Mouse (Mus musculus) lung, postnatal 4 days (tissue): ENCODE measurements around the gene Olig3.
A peak's percentile ranks its signal among the peaks of the same experiment; 100 is the strongest.

Source experiments
- DNase-seq, 2 experiments: peaks; one replicate each; pipeline ENCODE4 v3.0.0; 2021

The Olig3 gene

DNA sequence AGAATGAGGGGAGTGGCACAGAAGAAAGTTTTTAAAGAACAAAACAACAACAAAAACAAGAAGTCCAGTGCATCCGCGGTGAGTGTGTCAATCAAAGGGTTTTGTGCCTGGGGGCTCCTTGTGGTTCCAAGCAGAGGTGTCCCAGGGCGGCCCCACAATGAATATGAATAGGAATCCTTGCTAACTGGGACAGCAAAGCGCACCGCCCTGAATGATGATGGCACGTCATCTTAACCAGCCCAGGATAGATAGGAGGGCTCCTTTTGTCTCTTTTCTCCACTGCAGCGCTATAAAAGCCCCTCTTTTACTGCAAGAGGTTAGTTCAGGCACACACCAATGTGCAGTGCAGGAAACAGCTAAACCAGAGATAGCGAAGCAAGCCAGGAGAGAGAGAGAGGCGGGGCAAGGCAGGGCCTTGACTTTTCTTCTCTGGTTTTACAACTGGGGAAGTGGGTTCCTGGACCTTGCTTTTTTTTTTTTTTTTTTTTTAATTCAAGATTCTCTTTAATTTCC, at the start of gene Olig3:
TSS of gene Olig3 (plus strand) at position 463 of the 513 bp plus-strand sequence.
- no peak for DNase-seq

DNA sequence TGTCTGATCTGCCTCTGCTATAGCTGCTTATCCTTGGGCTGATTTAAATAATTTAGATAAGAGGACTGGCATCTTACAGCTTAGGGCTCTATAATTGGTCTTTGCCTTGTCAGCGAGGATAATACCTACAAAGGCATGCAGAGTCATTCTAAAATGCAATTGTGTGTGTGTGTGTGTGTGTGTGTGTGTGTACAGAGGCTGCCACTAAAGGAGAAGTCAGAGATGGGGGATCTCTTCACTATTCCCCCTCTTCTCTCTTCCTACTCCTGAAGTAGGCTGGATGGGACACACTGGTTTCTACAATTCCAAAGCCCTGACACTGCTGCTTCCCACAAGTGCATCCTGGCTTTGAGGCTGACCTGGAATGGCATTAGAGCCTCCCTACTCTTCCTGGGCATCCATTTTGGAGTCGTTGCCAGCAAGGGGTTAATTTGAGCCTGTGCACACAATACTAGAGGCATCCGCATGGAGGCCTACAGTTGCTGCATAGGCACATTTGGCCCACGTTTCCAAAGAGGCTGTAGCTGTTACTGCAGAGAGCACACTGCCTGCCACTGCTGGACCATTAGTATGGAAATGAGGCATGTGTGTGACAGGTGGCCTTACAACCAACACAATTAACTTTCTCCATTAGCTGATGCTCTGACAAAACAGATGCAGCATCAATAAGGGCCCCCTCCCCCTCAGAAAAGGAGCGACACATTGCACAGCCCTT, 46.5 kb upstream of the Olig3 start:
- no peak for DNase-seq

DNA sequence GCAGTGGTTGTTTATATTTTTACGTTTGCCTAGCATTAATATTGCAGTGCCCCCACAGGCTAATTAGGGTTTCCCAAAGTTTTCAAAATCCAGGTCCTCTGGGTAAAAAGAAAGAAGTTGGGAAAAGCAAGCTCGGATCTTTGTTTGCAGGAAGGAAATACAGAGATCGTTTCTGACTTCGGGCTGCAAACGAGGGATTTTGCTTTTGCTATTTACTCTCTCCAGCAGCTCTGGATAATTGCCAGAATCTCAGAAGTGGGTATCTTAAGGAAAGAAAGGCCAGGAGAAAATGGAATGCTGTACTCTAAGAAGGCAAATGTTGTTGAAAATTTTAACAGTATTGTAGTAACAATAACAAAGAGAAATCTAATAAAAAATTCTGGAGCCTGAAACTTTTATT, 45.9 kb upstream of the Olig3 start:
- no peak for DNase-seq

DNA sequence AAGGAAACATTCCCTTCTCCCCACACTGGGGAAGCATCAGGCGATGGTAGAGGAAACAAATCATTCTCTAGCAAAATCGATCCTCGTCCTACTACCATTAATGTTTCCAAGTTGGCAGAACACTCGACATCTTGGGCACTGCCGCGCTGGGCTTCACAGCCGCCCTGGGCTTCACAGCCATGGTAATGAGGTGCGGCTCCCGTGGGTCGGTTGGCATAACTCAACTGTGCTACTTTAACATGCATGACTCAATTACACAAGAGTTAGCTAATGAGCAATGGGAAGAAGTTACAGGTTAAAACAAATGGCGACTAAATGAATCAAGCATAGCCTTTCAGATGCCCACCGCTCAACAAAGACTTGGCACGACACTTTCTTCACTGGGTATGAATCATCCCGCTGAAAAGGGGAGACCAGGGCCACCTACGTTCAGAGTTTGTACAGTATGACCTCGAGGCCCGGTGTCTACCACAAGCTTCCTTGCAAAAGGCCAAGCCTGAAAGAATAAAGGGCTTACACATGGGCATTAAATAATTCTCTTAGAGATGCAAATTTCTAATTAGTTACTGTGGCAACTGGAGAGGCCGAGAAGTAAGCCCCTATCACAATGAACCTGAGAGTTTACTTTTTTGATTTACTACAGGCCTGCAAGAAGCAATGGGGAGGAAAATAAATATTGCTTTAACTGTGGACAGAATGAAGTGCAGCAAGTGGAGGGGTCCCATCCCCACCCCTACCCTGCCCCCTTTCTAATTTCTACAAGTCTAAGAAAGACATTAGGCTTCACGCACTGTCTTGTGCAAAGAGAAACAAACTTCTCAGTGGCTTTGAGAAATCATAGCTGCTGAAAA, 38.1 kb upstream of the Olig3 start:
- no peak for DNase-seq

DNA sequence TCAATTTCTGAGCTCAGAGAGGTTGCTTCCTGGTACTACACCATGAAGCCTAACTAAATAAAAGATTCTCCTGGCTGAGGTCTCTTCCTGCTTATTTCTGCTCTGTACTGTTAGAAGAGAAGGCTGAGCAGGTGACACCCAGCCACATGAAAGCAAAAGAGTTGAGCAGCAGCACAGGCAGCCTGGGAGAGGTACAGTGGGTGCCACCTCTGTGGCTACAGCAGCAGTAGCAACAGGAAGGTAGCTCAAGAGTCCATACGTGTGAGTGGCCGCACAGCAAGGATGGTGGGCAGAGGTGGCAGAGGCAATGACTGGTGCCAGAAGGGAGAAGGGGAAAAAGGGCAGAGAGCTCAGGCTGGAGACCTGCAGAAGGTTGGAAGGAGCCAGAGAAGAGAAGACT, 34.6 kb upstream of the Olig3 start:
- DNase-seq: peak in 1 of 2 experiments; percentile 26

DNA sequence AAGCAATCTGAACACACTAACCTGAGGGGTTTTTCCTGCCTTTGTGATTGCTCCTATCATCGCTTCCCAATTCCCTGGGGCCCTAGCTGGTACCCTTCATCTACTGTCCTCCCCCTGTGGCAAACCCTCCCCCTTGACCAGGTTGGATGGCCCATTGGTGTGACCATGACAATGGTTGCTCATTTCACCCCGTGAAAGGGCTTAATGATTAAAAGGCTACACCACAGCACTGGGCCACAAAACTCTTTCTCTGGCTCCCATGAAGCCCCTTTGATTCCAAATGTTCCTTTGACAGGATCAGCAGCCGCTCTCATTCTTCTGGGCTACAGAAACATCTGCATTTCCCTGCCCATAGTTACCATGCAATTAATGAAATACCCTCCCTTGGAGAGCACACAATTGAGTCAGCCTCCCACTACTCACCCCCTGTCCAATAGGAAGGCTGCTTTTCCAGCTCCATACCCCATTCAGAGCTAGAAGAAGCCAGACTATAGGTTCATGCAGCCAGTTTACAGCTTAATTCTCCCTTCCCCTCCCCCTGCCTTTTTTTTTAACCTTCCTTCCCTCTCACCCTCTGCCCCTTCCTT, 27.0 kb upstream of the Olig3 start:
- DNase-seq: no peak

DNA sequence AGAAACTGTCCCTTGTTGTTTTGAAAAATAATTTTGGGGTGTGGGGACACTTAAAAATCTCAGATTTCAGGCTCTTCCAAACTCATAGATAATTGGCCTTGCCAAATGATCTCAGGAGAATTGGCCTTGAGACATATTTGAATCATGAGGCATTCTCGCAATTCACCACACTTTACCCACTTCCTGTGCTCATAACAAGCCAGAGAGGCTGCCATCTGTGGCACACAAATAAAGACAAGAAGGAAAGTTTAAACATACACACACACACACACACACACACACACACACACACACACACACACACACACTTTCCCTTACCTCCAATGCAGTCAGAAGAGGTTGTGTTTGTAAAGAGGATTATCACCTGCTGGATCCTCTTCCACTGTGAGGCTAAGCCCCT, 22.9 kb upstream of the Olig3 start:
- no peak for DNase-seq

DNA sequence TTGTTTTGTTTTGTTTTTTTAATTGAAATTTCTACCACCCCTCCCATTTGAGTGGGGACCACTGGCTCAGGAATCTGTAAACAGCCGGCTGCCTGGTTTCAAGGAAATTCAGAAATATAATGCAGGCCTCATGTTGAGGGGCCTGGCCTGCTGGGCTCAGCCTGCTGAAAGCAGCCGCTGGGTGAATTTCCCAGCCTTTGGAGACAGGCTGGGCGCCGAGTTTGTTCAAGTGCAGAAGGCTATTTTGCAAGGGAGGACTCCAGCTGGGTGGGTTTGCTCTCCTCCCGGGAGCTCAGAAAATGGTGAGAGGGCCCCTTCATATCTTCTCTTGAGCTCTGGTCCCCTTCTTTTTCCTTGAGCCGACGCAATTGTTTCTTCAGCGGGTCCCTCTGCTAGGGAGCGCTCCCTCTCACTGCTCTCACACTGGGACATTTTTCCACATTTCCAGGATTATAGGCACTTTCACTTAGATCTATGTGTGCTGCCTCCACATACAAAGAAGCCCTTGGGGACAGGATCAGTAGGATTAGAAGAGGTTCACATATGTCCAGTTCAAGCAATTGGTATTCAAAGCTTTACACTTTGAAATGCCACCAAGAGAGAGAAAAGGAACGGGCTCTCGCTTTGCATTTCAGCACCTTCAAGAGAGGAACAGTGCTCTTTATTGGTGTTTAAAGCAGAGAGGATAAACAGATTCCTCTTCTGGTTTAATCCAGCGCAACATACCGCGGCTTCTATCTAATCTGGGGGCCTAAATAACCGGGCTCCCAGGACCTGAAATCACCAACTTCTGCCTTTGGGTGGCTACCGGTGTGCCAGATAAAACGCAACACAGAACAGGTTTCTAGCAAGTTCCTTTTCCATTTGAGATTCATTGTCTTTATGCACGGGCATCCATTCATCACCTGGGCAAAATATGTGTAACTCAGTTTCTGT, 17.4 kb upstream of the Olig3 start:
- DNase-seq: no peak

DNA sequence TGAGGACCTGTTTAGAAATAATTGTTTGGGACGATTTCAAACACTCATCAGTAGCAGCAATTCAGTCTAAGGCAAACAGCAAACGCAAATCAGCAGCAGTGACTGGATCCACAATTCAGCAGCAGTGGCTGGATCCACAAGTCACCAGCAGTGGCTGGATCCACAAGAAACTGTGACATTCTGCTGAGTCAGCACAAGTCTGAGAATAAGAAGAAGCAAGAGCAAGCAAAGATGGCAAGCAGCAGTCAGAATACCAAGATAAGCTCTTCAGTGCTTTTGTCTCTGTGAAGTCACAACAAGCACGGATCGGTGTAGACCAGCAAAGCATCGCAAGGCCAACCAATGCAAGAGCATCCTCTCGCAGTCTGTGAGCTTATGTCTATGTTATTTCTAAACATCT, 12.3 kb upstream of the Olig3 start:
- no peak for DNase-seq

DNA sequence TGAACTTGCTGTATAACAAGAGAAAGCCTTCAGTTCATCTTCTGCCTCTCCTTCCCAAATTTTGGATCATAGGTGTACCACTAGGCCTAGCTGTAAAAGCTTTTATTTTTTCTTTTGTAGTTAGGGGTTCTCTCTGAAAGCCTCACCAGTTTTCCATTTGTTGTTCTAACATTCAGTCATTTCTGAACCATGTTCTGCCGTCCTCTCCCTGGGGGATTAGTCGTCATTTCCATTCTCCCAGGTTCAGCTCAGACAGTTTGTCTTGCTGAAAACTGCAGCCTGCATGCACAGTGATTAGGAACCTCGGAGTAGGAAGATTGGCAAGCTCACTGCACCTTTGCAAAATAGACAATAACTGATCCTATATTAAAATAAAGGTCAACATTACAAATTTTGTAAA, 7.0 kb upstream of the Olig3 start:
- DNase-seq: no peak

DNA sequence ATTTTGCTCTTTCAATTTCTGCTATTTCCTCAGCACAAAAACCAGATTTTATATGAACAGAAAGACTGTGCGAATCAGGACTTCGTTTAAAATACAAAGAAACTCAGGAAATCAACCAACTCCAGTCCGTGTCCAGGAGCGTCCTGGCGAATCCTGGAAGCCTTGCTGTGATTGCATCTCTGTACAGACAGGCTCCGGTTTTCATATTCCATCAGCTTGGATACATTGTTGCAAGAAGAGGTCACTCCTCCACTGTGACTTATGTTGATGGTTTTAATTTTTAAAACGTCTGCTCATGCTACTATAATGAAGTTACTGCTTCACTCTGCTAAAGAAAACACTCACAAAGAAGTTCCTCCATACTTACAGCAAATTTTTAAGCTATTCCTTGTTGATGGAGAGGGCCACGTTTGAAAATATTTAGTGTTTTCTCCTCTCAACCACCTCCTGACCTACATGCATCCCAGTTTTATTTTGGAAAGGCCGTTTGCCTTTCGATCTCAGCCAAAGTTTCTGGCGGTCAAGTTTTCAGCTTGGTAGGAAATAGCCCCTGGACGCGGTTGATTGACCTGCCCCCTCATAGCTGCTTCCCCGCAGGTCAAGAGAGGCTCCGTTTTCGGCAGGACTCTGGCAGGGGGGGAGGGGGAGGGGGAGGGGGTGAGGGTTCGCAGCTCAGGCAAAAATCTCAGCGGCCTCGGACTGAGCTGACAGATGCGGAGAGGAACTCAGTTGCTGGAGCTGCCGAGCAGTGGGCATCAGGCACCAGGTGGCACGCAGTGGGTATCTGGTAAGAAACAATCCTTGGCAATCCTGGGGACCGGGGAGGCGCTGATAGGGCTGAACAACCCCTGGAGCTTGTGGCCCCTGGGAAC, 4.1 kb upstream of the Olig3 start:
- no peak for DNase-seq

DNA sequence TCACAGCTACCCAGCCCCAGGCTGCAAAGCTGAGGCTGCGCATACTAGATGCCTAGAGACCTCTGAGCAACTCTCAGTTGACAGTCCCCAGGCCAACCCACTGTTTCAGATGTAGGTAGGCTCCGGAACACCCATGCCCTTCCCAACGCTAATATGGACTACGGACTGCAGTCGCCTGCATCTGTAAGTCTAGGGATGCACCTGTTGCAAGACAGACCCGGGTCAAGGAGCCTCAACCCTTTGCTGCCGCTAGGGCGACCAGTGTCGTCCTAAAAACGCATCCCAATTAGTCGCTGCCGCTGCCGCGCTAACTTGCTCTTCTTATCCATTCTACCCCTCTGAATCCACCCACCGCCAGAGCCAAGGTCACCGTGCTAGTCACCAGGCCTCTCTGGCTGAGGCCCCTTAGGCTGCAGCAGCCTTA, 3.4 kb upstream of the Olig3 start:
- no peak for DNase-seq

DNA sequence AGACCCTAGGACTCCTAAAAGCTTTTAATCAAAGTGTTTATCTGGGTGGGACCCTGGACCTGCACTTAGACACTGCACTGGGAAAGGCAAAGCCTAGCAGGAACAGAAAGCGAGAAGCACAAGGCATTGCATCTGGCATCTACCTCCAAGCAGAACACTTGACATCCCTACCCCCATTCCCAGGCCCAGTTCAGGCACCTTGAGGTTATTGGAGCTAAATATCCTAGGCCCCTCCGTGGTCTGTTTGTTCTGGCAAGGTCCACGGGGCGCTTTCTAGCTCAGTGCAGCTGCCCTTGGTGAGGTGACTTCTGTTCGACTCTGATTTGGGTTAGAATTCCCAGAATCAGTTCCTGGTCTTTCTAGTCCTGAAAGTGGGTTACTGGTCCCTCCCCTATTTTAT, 2.7 kb upstream of the Olig3 start:
- no peak for DNase-seq

DNA sequence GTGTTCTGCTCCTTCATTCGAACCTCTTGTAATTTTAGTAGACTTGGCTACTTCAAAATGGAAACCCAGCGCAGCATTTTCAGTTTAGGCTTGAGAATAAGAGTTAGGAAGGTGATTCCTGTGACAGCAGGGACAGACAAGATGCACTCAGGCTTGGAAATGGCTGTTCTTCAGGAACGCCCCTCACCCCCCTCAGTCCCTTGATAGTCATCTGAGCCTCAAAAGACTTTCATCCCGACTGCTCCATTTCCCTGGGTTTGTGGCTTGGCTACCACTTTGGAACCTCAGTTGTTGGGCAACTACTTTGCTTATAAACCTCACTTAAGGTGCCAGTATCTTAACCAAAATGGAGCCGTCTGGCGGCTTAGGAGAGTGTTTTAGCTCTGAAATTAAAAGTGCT, 2.2 kb upstream of the Olig3 start:
- DNase-seq: no peak

DNA sequence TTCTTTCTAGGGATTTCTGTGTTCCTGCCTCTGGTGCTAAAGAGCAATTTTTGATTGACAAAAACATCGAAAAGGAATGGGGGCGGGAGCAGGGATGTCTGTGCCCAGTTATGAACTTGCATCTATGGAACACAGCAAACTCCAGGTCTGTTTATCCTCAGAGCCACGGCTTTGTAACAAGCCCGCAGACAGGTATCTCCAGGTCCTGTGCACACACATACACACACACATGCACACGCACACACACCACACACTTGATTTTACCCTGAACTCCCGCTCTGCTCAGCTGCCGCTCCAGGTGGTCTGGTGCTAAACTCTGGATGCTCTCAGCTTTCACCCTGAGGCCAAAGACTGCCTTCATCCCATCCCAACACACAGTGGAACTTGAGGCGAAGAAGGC, 1.3 kb upstream of the Olig3 start:
- DNase-seq: no peak

DNA sequence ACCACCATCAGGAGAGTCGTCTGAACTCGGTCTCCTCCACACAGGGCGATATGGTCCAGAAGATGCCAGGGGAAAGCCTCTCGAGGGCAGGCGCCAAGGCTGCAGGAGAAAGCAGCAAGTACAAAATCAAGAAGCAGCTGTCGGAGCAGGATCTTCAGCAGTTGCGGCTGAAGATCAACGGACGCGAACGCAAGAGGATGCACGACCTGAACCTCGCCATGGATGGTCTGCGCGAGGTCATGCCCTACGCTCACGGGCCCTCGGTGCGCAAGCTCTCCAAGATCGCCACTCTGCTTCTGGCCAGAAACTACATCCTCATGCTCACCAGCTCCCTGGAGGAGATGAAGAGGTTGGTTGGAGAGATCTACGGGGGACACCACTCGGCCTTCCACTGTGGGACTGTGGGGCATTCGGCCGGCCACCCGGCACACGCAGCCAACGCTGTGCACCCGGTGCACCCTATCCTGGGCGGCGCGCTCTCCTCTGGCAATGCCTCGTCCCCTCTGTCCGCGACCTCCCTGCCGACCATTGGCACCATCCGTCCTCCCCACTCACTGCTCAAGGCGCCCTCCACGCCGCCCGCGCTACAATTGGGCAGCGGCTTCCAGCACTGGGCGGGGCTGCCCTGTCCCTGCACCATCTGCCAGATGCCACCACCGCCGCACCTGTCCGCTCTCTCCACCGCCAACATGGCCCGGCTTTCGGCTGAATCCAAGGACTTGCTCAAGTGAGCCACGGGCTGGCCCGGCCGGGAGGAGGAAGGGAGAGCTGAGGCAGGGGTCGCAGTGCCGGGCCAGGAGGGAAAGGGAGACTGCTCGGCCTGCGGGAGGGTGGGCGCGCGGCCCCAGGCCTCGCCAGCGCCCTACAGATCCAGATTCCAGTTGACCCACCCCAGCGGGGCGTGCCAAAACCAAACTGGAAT, 648 bp downstream of the Olig3 start:
- DNase-seq: no peak

DNA sequence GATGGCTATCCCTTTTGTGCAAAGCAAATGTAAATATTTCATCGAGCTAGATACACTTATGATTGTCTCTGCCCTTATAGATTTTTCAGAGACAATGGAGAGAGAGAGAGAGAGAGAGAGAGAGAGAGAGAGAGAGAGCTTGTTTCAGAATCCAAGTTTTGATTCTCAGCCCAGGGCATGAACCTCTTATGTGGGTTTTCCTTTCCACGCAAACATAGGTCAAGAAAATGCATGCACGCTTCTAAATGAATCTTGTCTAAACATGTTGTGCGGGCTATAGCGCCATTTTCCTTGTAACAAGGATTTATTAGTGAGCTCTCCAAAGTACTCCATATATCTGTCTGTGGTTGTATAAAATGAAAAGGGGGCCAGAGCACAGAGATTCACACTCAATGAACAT, 1.5 kb downstream of the Olig3 start:
- DNase-seq: no peak

DNA sequence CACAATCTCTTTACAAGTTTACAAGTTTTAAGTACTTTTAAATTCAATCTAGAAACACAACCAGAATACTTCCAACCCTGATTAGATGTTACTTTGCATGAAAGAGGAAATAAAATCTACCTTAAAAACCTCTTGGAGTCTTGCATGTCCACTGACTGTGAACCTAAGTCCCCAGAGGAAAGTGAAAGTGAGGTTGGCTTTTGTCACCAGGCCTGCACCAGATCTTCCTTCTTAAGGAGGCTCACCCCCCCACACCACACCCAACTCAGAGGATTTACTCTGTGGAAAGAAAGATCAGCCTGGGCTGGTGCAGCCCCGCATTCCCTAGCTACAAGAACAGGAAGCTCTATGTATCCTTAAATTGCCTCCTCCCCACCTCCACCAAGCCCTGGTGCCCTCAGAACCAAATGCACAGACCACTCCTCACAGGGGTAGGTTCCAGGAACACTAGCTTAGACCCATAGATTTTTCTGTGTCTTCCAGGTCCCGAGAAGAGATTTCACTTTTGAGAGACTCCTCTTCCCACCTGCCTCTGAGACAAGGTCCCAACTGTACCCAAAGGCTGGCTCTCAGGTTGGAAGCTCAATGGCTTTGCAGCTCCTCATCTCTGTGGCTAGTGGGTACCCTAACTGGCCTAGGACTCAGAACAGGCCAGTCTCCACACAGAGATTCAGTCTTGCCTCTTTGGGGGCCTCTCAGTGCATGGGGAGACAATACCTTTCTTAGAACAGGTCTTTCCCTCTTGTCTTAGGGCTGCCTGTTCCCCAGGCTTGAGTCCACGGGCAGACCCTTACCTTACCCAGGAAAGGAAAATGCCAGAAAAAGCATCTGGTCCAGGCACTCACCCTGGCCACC, 4.3 kb downstream of the Olig3 start:
- no peak for DNase-seq

DNA sequence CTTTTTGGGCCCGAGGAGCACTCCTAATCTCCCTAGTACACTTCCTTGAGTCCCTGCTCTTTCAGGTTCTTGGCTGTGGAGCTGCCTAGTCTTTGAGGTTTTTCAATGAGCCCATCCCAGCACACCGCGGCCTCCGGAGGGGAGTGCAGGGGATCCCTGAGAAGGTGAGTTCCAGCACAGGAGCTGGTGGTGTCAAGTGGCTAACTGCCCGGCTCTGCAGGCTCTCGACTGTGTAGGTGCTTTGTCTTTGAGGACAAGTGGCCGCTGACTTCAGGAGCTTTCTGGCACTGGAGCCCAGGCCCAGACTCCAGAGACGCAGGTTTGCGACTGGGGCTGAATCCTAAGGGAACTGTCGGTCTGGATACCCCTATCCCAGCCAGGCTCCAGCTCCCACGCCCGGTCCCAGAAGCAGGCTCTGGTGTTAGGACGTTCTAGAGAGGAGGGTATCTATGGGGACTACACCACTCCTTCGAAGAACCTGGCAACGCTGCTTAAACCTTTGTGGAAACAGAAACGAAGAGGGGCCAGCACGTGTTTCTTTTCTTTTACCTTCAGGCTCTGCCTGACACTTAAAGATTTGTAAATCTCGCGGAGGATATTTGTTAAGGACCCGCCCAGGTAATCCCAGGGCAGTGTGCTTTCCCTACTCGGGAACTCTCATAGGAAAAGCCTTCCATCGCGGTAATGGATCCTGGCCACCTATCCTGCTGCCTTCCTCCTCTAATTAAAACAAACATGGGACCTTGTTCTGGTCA, 5.4 kb downstream of the Olig3 start:
- no peak for DNase-seq
